ENCODE assay signal across 26 mouse cellular contexts in the genomic region with DNA sequence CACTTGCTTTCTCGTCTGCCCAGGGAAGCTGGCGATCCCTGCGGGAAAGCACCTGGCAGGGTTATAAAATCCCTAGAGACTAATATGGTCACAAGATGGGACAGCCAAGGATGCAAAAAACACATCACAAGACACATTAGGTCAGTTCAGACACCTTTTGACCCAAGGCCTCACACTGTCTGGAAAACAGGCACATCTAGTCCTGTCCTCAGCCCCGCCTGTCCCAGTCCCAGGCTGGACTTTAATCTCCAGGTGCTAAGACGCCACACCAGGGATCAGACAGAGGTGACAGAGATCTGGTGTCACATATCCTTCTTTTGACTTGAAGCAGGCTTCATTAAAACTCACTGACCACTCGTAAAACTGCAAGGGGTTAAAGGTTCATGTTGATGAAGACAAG. TPM values are rescaled to one million over a fixed set of nuclear protein-coding genes. Genes with fewer than 3 reads are reported as not detected.
DNase-seq lines count a peak whose midpoint lies in the region; ATAC-seq and TF ChIP-seq lines count a peak whose summit lies in the region.
"Had no signal": no experiment of that assay in that cellular context is flagged by ENCODE, and none has a peak within 500 bp of the region (broad histone marks: within the 10 kb centered on the region; RNA-seq: fewer than 3 reads in every experiment).

No protein-coding gene starts in this region.

- no peak overlapping the region for H3K27ac ChIP-seq in kidney, embryonic 15.5 days
- H3K27ac ChIP-seq in liver, postnatal 0 days (ENCODE audit: low read depth) = peak overlapping the region; percentile 55; the same call in 1 of the 2 replicates
- no peak overlapping the region for H3K27ac ChIP-seq in kidney, postnatal 0 days
- H3K27ac ChIP-seq: embryonic facial prominence, embryonic 15.5 days; gastrocnemius, adult 2 months; heart, embryonic 15.5 days; hindbrain, embryonic 15.5 days; limb, embryonic 10.5 days; liver, embryonic 13.5 days; macrophage; neural tube, embryonic 15.5 days; stomach, embryonic 15.5 days had no signal

- intact Hi-C loops in heart, postnatal 10 days (cut with DNase I) = no loop called here

- WGBS in kidney, embryonic 15.5 days = 48% methylated on average over 6 of the region's 6 CpGs
- WGBS in liver, postnatal 0 days (ENCODE audit: insufficient replicate concordance) = 69% methylated on average over 6 of the region's 6 CpGs
- 50% methylated on average over 6 of the region's 6 CpGs for WGBS in kidney, postnatal 0 days

- H3K9ac ChIP-seq in kidney, embryonic 15.5 days = no peak overlapping the region
- H3K9ac ChIP-seq in liver, postnatal 0 days (replicated peaks) = no peak overlapping the region
- H3K9ac ChIP-seq in kidney, postnatal 0 days (ENCODE audit: low read depth, low read length) = no peak overlapping the region
- H3K9ac ChIP-seq: embryonic facial prominence, embryonic 15.5 days; heart, embryonic 15.5 days; hindbrain, embryonic 15.5 days; liver, embryonic 13.5 days; neural tube, embryonic 15.5 days; stomach, embryonic 15.5 days had no signal

- H3K9me3 ChIP-seq in kidney, embryonic 15.5 days (replicated peaks) = no peaks in the 10 kb centered on the region
- H3K9me3 ChIP-seq in liver, postnatal 0 days (ENCODE audit: low read length) = no peaks in the 10 kb centered on the region
- no peaks in the 10 kb centered on the region for H3K9me3 ChIP-seq in kidney, postnatal 0 days (replicated peaks; ENCODE audit: low read length)
- H3K9me3 ChIP-seq: embryonic facial prominence, embryonic 15.5 days; heart, embryonic 15.5 days; hindbrain, embryonic 15.5 days; limb, embryonic 10.5 days; liver, embryonic 13.5 days; neural tube, embryonic 15.5 days; stomach, embryonic 15.5 days had no signal

- no peak for TF ChIP-seq EP300 in liver, postnatal 0 days (IDR thresholded peaks at IDR 0.05; ENCODE audit: low read depth)

- no peak overlapping the region for H3K4me3 ChIP-seq in kidney, embryonic 15.5 days (replicated peaks)
- H3K4me3 ChIP-seq in liver, postnatal 0 days (ENCODE audit: low read depth, low read length) = no peak overlapping the region
- no peak overlapping the region for H3K4me3 ChIP-seq in kidney, postnatal 0 days (replicated peaks; ENCODE audit: low read depth, low read length)
- H3K4me3 ChIP-seq: embryonic facial prominence, embryonic 15.5 days; gastrocnemius, adult 2 months; heart, embryonic 15.5 days; hindbrain, embryonic 15.5 days; limb, embryonic 10.5 days; liver, embryonic 13.5 days; neural tube, embryonic 15.5 days; stomach, embryonic 15.5 days had no signal

- peaks cover 31% of the 10 kb centered on the region for H3K4me1 ChIP-seq in kidney, embryonic 15.5 days
- peaks cover 30% of the 10 kb centered on the region for H3K4me1 ChIP-seq in liver, postnatal 0 days (ENCODE audit: insufficient read depth)
- H3K4me1 ChIP-seq in kidney, postnatal 0 days (replicated peaks; ENCODE audit: insufficient read depth, low read length) = 0 out of 2 replicates have a peak, but pooled peaks cover 7% of the 10 kb centered on the region

- TF ChIP-seq CTCF in liver, postnatal 0 days (IDR thresholded peaks at IDR 0.05; ENCODE audit: low read depth) = no peak
- no peak for TF ChIP-seq CTCF in kidney, postnatal 0 days (IDR thresholded peaks at IDR 0.05; ENCODE audit: low read depth)

- no peak overlapping the region for H3K4me2 ChIP-seq in kidney, embryonic 15.5 days
- peak overlapping the region; percentile 0; the same call in 1 of the 2 replicates for H3K4me2 ChIP-seq in liver, postnatal 0 days (ENCODE audit: low read depth, low read length)
- peak overlapping the region; percentile 4; the same call in 1 of the 2 replicates for H3K4me2 ChIP-seq in kidney, postnatal 0 days (ENCODE audit: low read length)
- H3K4me2 ChIP-seq: embryonic facial prominence, embryonic 15.5 days; heart, embryonic 15.5 days; hindbrain, embryonic 15.5 days; liver, embryonic 13.5 days; neural tube, embryonic 15.5 days; stomach, embryonic 15.5 days had no signal

- H3K36me3 ChIP-seq in kidney, embryonic 15.5 days = peaks cover 8% of the 10 kb centered on the region
- 0 out of 2 replicates have a peak, but pooled peaks cover 7% of the 10 kb centered on the region for H3K36me3 ChIP-seq in liver, postnatal 0 days (replicated peaks; ENCODE audit: insufficient read depth, low read length)
- H3K36me3 ChIP-seq in kidney, postnatal 0 days (ENCODE audit: insufficient read depth, low read length) = no peaks in the 10 kb centered on the region
- H3K36me3 ChIP-seq: embryonic facial prominence, embryonic 15.5 days; heart, embryonic 15.5 days; hindbrain, embryonic 15.5 days; limb, embryonic 10.5 days; neural tube, embryonic 15.5 days; stomach, embryonic 15.5 days had no signal

- no peaks in the 10 kb centered on the region for H3K27me3 ChIP-seq in kidney, embryonic 15.5 days
- H3K27me3 ChIP-seq in liver, postnatal 0 days (ENCODE audit: insufficient read depth, low read length) = no peaks in the 10 kb centered on the region
- no peaks in the 10 kb centered on the region for H3K27me3 ChIP-seq in kidney, postnatal 0 days (ENCODE audit: insufficient read depth, low read length)
- H3K27me3 ChIP-seq: heart, embryonic 15.5 days had no signal

- ATAC-seq in kidney, embryonic 15.5 days (replicated peaks; ENCODE audit: low FRiP score) = no peak
- ATAC-seq in liver, postnatal 0 days = no peak
- ATAC-seq in kidney, postnatal 0 days (replicated peaks; ENCODE audit: low FRiP score, low read depth) = no peak
- ATAC-seq: CD4-positive, CD25-positive, alpha-beta regulatory T cell, adult 4 months; forebrain, embryonic 14.5 days had no signal

- DNase-seq in kidney, adult 18-20 months = peak; percentile 60
- no peak for DNase-seq in liver, postnatal 0 days
- no peak for DNase-seq in liver
- peak; percentile 17 for DNase-seq in kidney, postnatal 0 days (ENCODE audit: low spot score)
- no peak for DNase-seq in testis, postnatal 14 days (ENCODE audit: low spot score)
- DNase-seq in heart, postnatal 10 days = no peak
- DNase-seq: adrenal gland, postnatal 25 days; cerebellum, adult 8-10 months; cerebellum, postnatal 36 days; gastrocnemius, adult 2 months; heart, postnatal 4 days; liver, embryonic 13.5 days; right cerebral cortex, adult 18-20 months; right cerebral cortex, postnatal 4 days; thymus, adult 18-20 months; thymus, postnatal 4 days had no signal

RNA-seq across cellular contexts. Expression of a gene that starts 3.7 kb away (rescaled TPM):
- 51.3 and 53.6 TPM in 2 replicates for polyA plus RNA-seq in kidney, embryonic 15.5 days (2015; fragmentation: Nextera tagmentation; extraction: Ambion mirVana)
- 194 and 201 TPM in 2 replicates for polyA plus RNA-seq in liver, postnatal 0 days (2015; fragmentation: Nextera tagmentation; extraction: Ambion mirVana)
- 166 and 180 TPM in 2 replicates for polyA plus RNA-seq in kidney, postnatal 0 days (2015; fragmentation: Nextera tagmentation; extraction: Ambion mirVana)
- total RNA-seq in heart, postnatal 10 days (2021) = 1 to 10 TPM; 4.2 to 6.2 TPM

RNA-seq across cellular contexts. Expression of a gene that starts 50.7 kb away (rescaled TPM):
- polyA plus RNA-seq in kidney, embryonic 15.5 days (2015; fragmentation: Nextera tagmentation; extraction: Ambion mirVana) = 696 and 764 TPM in 2 replicates
- 2,261 and 2,342 TPM in 2 replicates for polyA plus RNA-seq in liver, postnatal 0 days (2015; fragmentation: Nextera tagmentation; extraction: Ambion mirVana)
- polyA plus RNA-seq in kidney, postnatal 0 days (2015; fragmentation: Nextera tagmentation; extraction: Ambion mirVana) = 1,314 and 1,400 TPM in 2 replicates
- total RNA-seq in heart, postnatal 10 days (2021) = 100 to 1,000 TPM; 424 to 472 TPM

RNA-seq across cellular contexts. Expression of a gene that starts 50.8 kb away (rescaled TPM):
- 19.7 and 22.1 TPM in 2 replicates for polyA plus RNA-seq in kidney, embryonic 15.5 days (2015; fragmentation: Nextera tagmentation; extraction: Ambion mirVana)
- polyA plus RNA-seq in liver, postnatal 0 days (2015; fragmentation: Nextera tagmentation; extraction: Ambion mirVana) = 5.1 and 5.5 TPM in 2 replicates
- 19.3 and 22.5 TPM in 2 replicates for polyA plus RNA-seq in kidney, postnatal 0 days (2015; fragmentation: Nextera tagmentation; extraction: Ambion mirVana)
- 1 to 10 TPM; 4.5 to 7.0 TPM for total RNA-seq in heart, postnatal 10 days (2021)

Comparison
In these comparisons a context has a peak if more than half of its experiments do, and no peak if none do; other contexts are left out.
1. DNase-seq: peak in kidney, adult 18-20 months (single experiment) and kidney, postnatal 0 days (single experiment); none in liver, postnatal 0 days (single experiment), liver (single experiment), testis, postnatal 14 days (single experiment) and heart, postnatal 10 days (0 of 2).